Mouse (Mus musculus) cerebellum, adult (tissue): ENCODE data around the gene Kif9.

Experiments
- ATAC-seq: cut with Nextera tagmentation; 2 replicates; pipeline ENCODE4 v1.9.2; 2017; ENCODE audit warnings: mild to moderate bottlenecking, moderate library complexity, mixed read lengths; ENCODE audit not compliant: insufficient number of reproducible peaks, low FRiP score, low TSS enrichment

Kif9 gene

DNA sequence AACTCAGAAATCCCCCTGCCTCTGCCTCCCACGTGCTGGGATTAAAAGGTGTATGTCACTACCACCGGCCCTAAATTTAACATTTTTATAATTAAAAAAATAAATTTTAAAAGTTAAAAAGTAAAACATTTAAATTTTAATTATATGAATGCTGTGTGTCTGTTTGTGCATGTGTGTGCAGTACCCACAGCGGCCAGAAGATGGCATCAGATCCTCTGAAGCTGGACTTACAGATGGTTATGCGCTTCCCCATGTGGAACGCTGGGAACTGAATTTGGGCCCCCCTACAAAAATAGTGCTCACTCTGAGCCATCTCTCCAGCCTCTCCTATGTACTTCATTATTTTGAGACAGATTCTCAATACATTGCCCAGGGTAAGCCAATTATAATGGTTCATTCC, 14.2 kb downstream of the Kif9 start:
- no peak for ATAC-seq

DNA sequence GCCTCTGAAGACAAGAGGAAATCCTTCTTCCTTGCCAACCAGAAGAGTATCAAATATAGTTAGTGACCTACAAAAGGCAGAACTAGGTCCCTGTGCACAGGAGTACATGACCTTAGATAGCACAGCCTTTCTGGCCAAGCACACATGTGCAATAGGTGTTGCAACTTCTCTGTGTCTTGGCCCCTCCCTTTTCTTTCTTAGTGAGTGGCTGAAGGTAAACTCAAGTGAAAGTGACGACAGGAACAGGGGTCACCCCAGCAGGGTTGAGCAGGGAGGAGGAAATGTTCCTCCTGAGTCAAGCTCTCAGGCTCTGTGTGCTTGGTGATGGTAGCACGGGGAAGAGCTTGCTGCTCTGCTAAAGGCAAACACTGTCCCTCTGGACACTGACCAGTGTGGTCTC, 49.0 kb downstream of the Kif9 start:
- no peak for ATAC-seq

DNA sequence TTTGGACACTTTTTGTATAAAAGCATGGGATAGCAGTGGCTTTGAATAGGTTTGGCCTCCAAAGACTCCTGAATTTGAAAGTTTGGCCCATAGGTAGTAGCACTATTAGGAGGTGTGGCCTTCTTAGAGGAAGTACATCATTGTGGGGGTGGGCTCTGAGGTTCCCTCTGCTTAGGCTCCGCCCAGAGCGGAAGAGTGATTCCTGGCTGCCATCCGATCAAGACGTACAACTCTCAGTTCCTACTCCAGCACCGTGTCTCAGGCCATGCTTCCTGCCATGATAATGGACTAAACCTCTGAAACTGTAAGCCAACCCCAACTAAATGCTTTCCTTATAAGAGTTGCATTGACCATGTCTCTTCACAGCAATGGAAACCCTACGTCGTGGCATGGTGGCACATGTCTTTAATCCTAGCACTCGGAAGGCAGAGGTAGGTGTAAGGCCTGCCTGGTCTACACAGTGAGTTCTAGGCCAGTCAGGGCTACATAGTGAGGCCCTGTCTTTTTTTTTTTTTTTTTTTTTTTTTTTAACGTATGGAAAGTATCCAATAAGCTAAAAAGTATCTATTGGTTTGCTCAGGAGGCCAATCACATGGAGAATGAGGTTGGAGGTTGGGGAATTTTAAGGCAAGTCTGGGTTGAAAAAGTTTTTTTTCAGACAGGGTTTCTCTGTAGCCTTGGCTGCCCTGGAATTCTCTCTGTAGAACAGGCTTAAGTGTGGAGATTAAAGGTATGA, 52.4 kb downstream of the Kif9 start:
- no peak for ATAC-seq

DNA sequence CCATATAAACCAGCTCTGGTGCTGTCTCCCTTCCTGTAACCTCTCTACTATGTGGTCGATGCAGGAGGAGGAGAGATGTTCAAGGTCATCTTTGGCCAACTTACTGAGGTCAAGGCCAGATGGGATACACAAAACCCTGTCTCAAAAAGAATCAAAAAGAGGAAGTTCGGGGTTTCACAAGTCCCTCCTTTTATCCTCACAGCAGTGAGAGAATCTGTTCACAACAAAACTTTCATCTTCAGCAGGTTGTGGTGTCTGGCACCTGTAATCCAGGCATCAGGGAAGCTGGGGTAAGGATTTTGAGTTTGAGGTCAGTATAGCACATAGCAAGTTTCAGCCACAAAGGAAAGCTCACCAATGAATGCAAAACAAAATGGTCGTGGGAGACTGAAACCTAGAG, 53.9 kb downstream of the Kif9 start:
- no peak for ATAC-seq

DNA sequence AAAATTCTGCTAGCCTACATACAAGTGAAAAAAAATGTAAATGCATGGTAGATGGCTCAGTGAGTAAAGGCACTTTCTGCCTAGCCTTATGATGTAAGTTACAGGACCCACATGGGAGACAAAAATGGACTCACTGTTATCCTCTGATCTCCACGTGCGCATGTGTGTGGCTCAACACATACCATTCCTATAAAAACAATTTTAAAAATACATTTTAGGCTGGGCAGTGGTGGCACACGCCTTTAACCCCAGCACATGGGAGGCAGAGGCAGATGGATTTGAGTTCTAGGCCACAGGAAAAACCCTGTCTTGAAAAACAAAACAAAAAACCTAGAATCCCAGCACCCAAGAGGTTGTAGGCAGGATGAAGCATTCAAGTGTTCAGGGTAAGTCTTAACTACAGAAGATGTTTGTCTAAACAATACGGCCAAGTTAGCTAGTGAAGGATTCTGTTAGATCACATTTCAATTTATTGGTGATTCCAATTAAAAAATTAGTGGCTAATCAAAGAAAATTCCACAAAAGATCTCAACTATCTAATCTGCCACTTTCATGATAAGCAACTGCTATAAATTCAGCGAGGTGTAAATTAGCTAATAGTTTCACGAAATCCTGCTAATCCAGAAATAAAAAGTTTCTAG, 54.5 kb downstream of the Kif9 start:
- ATAC-seq = no peak

DNA sequence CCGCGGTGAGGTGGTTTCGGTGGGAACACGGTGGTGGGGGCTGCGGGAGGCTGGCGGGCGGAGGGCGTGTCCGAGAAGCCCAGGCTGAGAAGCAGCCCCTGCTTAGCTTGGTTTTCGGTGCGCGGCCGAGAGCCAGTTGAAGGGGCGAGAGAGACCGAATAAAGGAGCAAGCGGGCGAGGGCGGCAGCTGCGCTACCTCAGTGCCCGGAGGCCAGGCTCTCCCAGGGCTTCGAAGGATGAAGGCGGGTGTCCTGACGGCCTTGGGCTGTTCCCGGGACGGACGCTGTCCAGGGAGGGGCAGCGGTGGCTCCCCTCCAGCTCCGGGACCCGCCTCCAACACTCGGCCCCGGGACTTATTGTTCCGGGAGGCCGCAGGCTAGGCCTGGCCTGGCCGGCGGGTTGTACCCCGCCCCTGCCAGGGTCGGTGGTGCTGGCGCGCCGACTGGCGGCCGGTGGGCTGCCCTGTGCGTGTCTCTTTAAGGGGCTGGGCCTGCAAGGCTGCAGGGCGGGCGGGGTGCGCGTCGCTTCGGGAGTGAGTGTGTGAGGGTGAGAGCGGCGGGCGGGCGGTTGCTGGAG, 55.2 kb downstream of the Kif9 start:
- peak; percentile 97 for ATAC-seq

DNA sequence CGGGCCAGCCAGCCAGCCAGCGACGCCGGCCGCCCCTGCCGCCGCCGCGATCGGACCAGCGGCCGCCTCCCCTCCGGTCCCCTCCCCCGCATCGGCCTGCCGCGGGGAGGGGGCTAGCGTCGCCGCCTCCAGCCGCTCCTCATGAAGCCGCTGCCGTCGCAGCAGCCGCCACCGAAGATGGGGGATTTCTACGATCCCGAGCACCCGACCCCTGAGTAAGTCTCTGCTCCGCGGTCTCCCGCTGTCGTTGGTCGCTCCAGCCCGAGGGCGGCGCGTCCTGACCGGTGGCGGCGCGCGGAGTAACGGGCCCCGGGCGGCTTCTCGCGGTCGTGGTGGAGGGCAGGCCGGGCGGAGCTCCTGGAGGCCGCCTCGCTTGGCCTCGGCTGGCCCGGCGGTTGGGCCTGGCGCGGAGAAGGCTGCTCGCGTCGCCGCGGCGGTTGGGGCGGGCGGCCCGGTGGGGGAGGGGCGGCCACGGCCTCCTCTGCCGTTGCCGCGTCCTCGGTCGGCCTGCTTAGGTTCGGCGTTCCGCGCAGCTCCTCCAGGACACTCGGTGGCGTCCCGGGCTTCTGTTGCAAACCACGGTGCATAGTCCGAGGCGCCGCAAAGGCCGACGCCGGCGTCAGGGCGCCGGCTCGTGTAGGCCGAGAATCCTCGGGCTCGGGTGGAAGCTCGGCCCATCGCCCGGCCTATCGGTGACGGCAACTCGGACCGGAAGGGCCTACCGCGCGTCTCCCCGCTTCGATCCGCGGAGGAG, 56.0 kb downstream of the Kif9 start, which contains the start of gene Setd2:
TSS of gene Setd2 (plus strand) at position 60 of the 754 bp plus-strand sequence.
- peak; percentile 52; the same call in 1 of the 2 replicates for ATAC-seq

DNA sequence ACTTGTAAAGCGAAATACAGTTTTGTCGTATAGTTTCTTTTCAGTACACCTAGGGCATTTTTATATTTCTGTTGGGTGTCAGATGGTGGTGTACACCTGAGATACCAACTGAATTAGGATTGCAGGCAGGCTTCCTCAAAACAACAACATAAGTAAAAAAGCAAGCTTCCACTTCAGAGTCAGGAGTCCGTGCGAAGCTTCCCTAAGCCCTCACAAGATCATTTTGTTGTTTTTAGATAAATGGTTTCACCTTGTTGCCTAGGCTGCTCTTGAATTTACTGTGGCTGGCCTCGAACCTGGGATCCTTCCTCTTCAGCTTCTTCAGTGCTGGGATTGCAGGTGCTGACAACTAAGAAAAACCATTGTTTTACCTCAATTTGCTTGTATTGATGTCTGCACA, 56.9 kb downstream of the Kif9 start:
- no peak for ATAC-seq

DNA sequence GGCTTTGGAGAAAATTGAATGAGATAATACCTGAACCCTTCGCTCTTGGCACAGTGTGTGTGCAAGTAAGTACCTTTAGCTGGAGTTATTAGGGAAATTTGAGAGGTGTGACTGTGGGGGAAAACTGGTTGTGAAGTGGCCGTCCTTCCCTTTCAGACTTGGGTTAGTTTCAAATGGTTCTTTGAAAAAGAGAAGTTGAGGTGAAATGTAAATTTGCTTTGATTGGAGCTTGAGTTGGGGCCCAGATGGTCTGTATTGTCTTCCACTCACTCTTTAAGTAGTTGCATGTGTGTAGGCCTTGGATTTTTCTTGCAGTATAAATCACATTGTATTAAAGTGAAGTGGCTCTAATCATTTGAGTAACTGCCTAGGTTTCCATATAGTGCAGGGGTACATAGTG, 58.4 kb downstream of the Kif9 start:
- no peak for ATAC-seq

DNA sequence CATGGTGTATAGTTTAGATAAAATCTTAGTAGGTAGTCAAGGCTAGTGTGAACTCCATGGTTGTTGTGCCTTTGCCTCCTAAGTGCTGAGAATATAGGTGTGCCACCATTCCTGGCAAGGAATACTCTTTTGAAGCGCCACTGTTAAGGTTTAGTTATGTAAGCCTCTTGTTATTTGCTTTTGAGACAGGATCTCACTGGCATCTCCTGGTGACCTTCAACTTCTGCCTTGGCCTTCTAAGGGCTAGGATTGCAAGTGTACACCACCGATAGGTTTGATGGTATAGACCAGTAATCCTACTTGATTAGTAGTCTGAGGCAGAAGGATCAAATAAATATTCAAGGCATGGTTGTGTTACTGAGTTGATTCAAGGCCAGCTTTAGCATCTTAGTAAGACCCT, 59.9 kb downstream of the Kif9 start:
- no peak for ATAC-seq

DNA sequence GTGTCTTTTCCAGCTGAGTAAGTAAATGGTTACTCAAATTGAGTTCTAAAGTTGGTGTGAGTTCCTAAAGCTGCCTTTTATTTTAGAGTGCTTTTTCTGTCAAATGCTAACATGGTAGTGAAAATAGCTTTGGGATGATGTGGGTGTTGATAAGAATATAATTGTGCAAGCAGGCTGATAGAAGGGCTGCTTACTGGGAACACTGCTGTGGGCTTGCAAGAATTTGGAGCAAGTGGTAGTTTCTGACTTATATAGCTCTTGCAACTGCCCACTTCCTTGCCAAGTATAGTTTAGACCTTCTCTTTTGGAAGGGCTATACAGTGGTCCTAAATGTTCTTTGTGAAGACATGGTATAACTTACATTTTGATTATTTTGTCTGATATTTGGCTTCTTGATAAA, 61.8 kb downstream of the Kif9 start:
- ATAC-seq = no peak

DNA sequence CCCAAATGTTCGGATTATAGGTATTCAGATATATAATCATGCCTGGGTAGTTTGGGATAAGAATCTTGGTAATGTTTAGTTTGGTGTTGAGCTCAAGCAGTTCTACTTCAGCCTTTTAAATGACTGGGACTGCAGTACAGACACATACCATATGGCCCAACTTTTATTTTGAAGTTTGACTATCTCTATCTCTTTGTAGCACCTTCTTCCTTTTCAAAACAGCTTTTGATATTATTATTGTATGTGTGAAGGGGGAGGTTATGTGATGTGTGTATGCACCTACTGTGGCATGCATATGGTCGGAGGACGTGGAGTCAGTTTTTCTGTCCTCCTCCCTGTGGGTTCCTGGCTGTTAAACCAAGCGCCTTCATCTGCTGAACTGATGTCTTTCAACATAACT, 65.2 kb downstream of the Kif9 start:
- no peak for ATAC-seq

DNA sequence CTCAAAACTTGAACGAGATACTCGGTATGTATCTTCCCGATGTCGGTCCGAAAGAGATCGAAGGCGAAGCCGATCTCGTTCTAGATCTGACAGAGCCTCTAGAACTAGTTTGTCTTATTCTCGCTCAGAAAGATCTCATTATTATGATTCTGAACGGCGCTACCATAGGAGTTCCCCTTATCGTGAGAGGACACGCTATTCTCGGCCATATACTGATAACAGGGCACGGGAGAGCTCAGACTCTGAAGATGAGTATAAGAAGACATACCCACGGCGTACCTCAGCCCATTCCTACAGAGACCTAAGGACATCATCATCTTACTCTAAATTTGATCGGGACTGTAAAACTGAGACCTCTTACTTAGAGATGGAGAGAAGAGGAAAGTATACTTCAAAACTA, 71.5 kb downstream of the Kif9 start:
- ATAC-seq = no peak

DNA sequence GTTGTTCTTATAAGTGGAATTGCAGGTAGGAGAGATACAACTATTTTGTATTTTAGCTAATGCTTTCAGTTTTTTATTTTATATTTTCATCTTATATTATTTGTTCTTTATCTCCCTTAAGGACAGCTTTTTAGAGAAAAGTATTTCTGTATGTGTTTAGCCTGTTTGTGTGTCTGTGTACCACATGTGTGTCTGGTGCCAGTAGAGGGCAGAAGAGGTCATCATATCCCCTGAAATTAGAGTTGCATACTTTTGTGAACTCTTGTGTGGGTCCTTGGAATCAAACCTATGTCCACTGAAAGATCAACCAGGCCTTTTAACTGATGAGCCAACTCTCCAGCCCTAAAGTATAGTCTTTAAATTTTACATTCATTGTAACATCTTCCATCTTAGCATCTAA, 91.6 kb downstream of the Kif9 start:
- ATAC-seq = no peak
